Mouse (Mus musculus) liver, embryonic 11.5 days (tissue): ENCODE data around the gene Nop10. TPM values are rescaled to one million over a fixed set of nuclear protein-coding genes. Genes with fewer than 3 reads are reported as not detected.

Experiments
- ATAC-seq: fragments of 200-750 bp; cut with Nextera tagmentation; replicated peaks from 2 replicates; pipeline ENCODE4 v1.8.0; 2017; ENCODE audit warnings: moderate number of reproducible peaks, mild to moderate bottlenecking, moderate TSS enrichment, moderate library complexity; ENCODE audit not compliant: low FRiP score
- DNase-seq: peaks from one replicate; pipeline ENCODE4 v3.0.0-alpha.2; 2017; ENCODE audit warnings: low spot score
- H3K27ac ChIP-seq: fragments of 300-500 bp; sonication (generic); 2 replicates; pipeline ENCODE4 v1.5.1; 2014; ENCODE audit warnings: mild to moderate bottlenecking, low read depth, low read length, control low read depth
- H3K27me3 ChIP-seq: fragments of 300-500 bp; sonication (generic); replicated peaks from 2 replicates; pipeline ENCODE4 v1.6.1; 2014; ENCODE audit warnings: low read length, mixed read lengths; ENCODE audit not compliant: control insufficient read depth, insufficient read depth
- H3K36me3 ChIP-seq: fragments of 300-500 bp; sonication (generic); 2 replicates; pipeline ENCODE4 v1.6.1; 2014; ENCODE audit warnings: mild to moderate bottlenecking, low read length, moderate library complexity, mixed read lengths; ENCODE audit not compliant: control insufficient read depth, insufficient read depth
- H3K4me1 ChIP-seq: fragments of 300-500 bp; sonication (generic); replicated peaks from 2 replicates; pipeline ENCODE4 v1.6.1; 2014; ENCODE audit warnings: low read length, mixed read lengths; ENCODE audit not compliant: control insufficient read depth, insufficient read depth
- H3K4me2 ChIP-seq: fragments of 300-500 bp; sonication (generic); 2 replicates; pipeline ENCODE4 v1.6.1; 2014; ENCODE audit warnings: mild to moderate bottlenecking, control low read depth, moderate library complexity
- H3K4me3 ChIP-seq: fragments of 300-500 bp; sonication (generic); 2 replicates; pipeline ENCODE4 v1.5.1; 2014; ENCODE audit warnings: low read depth, low read length, control low read depth
- H3K9ac ChIP-seq: fragments of 300-500 bp; sonication (generic); 2 replicates; pipeline ENCODE4 v1.6.1; 2014; ENCODE audit warnings: low read depth, low read length, control low read depth
- H3K9me3 ChIP-seq: fragments of 300-500 bp; sonication (generic); 2 replicates; pipeline ENCODE4 v1.6.1; 2016; ENCODE audit warnings: low read length, inconsistent platforms, mixed read lengths; ENCODE audit not compliant: control insufficient read depth
- WGBS: fragments of 180-500 bp; shearing (Covaris S2); extraction: QIAGEN DNeasy Blood & Tissue Kit; methylation state at CpG from one replicate; pipeline ENCODE4 v1.1.7; 2014; 5-methylcytosine and 5-hydroxymethylcytosine counted together
- polyA plus RNA-seq: library from polyadenylated mRNA; unstranded; fragments of >200 nt; fragmentation: Nextera tagmentation; extraction: Ambion mirVana; gene quantifications from 2 replicates; pipeline ENCODE4 v1.2.1, GENCODE M21; 2014

Nop10 gene
- polyA plus RNA-seq, 1 experiment from 2014 or later: 364 TPM

DNA sequence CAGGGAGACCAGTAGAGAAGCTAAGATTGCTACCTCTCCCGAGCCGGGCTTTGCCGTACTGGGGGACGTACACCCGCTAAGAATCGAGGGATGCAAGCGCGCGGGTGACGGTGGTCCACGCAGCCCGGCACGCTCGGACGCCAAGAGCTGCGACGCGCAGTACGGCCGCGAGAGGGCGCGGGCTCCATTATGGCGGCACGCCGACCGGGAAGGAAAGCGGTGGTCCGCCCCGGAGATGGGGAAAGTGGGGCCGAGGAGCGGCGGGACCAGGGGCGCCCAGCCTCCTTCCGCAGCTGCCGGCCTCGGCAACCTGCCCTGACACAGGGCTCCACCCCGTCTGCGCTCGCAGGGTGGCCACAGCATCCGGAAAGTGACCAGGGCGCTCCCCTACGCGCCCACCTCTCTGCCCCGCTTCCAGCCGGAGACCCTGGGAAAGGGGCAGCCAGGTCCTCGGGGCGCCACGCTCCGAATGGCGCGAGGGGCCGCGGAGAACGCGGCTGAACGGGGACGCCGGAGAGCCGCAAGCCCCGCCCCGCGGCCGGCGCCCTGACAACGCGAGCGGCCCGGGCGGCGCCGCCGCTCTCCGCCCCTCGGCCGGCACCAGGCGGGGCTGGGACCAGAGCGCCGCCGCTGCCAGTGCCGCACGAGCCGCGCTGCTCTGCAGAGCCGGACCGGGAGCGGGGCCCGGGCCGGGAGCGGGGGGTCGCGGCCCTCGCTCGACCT, 22.4 kb upstream of the Nop10 start, which contains the start of gene Lpcat4:
Gene Lpcat4, plus strand, starts transcription at position 257 of the 723 bp plus-strand sequence.
- Histone ChIP-seq H3K9ac (peak within 1 kb of the TSS; percentile 86), H3K27ac (peak within 1 kb of the TSS; percentile 86), H3K9me3 (no peaks in the 10 kb centered on the region), H3K4me3 (peak within 1 kb of the TSS; percentile 74), H3K4me2 (peak within 1 kb of the TSS; percentile 98), H3K27me3 (no peaks in the 10 kb centered on the region), H3K36me3 (no peaks in the 10 kb centered on the region), H3K4me1 (no peaks in the 10 kb centered on the region; the same call in 1 of the 2 replicates)
- ATAC-seq (peak; percentile 89), DNase-seq (peak; percentile 85)
- WGBS: under 1% methylated on average over 88 of the region's 94 CpGs

DNA sequence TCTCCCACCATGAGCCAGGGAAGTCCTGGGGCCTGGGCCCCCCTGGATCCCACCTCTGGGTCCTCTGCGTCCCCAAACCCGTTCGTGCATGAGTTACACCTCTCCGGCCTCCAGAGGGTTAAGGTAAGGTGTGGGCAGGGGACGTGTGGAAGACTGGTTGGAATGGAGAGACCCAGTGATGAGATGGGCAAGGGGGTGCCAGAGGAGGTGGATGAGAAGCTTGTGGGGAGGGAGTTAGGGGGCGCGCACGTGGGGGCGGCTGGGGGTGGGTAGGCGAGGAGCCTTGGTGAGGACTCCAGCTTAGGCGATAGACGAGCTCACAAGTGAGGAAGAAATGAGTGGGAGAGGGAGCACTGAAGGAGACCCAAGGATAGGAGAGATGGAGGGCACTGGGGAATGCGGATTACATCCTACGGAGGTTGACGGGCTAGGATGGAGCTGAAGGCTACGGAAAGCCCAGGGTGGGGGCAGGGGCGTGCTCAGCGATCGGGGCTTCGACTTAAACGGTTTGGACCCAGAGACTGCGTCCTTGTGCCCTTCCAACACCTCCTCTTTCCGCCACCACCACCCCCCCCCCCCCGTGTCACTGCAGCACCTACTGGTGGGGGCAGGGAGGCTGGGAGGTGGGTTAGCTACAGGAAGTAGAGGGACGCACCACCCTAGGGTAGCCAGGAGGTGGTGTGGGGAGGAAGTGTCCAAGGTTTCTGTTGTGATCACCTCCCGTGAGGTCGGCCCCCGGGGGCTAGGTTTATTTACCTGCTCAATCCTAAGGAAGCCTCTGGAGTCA, 21.6 kb upstream of the Nop10 start:
- peak overlapping the region; percentile 86; the same call in 1 of the 2 replicates for H3K27ac ChIP-seq
- H3K36me3 ChIP-seq: no peaks in the 10 kb centered on the region

DNA sequence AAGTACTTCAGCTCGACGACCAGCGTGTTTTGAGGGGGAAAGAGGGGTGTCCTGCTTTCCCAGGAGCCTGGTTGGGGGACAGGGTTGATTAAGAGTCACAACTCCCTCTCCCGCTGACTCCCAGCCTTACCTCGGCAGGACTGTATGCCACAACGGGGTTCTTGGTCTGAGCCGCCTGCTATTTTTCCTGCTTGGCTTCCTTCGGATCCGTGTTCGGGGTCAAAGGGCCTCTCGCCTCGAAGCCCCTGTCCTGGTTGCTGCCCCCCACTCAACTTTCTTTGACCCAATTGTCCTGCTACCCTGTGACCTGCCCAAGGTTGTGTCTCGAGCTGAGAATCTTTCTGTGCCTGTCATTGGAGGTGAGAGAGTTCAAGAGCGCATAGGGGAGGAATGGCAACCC, 19.9 kb upstream of the Nop10 start:
- Histone ChIP-seq H3K9ac (no peak overlapping the region), H3K4me2 (no peak overlapping the region), H3K4me1 (no peaks in the 10 kb centered on the region; the same call in 1 of the 2 replicates), H3K27ac (no peak overlapping the region), H3K9me3 (no peaks in the 10 kb centered on the region), H3K36me3 (no peaks in the 10 kb centered on the region), H3K27me3 (no peaks in the 10 kb centered on the region), H3K4me3 (no peak overlapping the region)
- DNase-seq (no peak), ATAC-seq (no peak)
- WGBS: 84% methylated on average over 14 of the region's 14 CpGs

More for the DNA sequence above, 21.6 kb upstream of the Nop10 start:
- Histone ChIP-seq H3K9ac (peak overlapping the region; percentile 86), H3K9me3 (no peaks in the 10 kb centered on the region), H3K27me3 (no peaks in the 10 kb centered on the region), H3K4me3 (peak overlapping the region; percentile 74), H3K4me1 (no peaks in the 10 kb centered on the region; the same call in 1 of the 2 replicates), H3K4me2 (peak overlapping the region; percentile 98)
- ATAC-seq: peak; percentile 28
- WGBS: under 1% methylated on average over 27 of the region's 28 CpGs
- DNase-seq: peak; percentile 64

- no peaks in the 10 kb centered on the region for H3K9me3 ChIP-seq
- H3K36me3 ChIP-seq: no peaks in the 10 kb centered on the region
- ATAC-seq: no peak
- no peaks in the 10 kb centered on the region; the same call in 1 of the 2 replicates for H3K4me1 ChIP-seq
- H3K4me2 ChIP-seq: no peak overlapping the region
- no peaks in the 10 kb centered on the region for H3K27me3 ChIP-seq
- WGBS: 84% methylated on average over 5 of the region's 5 CpGs
- no peak overlapping the region for H3K27ac ChIP-seq
- DNase-seq: no peak
- H3K9ac ChIP-seq: no peak overlapping the region
- no peak overlapping the region for H3K4me3 ChIP-seq
Measured at GRCm38 (mm10) chr2:112245307-112245706, 16.4 kb upstream of the Nop10 start.

- no peak overlapping the region for H3K4me2 ChIP-seq
- ATAC-seq: no peak
- H3K4me1 ChIP-seq: no peaks in the 10 kb centered on the region
- DNase-seq: no peak
- H3K36me3 ChIP-seq: no peaks in the 10 kb centered on the region
- no peaks in the 10 kb centered on the region for H3K27me3 ChIP-seq
- H3K9me3 ChIP-seq: no peaks in the 10 kb centered on the region
- no peak overlapping the region for H3K9ac ChIP-seq
- no peak overlapping the region for H3K4me3 ChIP-seq
- WGBS: 91% methylated on average over 6 of the region's 6 CpGs
- no peak overlapping the region for H3K27ac ChIP-seq
Measured at GRCm38 (mm10) chr2:112246193-112246592, 15.5 kb upstream of the Nop10 start.

- no peaks in the 10 kb centered on the region for H3K9me3 ChIP-seq
- no peak for ATAC-seq
- no peak overlapping the region for H3K4me2 ChIP-seq
- no peak for DNase-seq
- 73% methylated on average over 10 of the region's 10 CpGs for WGBS
- H3K4me3 ChIP-seq: no peak overlapping the region
- H3K36me3 ChIP-seq: no peaks in the 10 kb centered on the region
- H3K27me3 ChIP-seq: no peaks in the 10 kb centered on the region
- no peak overlapping the region for H3K9ac ChIP-seq
- H3K27ac ChIP-seq: no peak overlapping the region
- H3K4me1 ChIP-seq: no peaks in the 10 kb centered on the region
Measured at GRCm38 (mm10) chr2:112247323-112247722, 14.4 kb upstream of the Nop10 start.

GRCm38 (mm10) chr2:112249780-112250453, 11.8 kb upstream of the Nop10 start:
- Histone ChIP-seq H3K27ac (no peak overlapping the region), H3K9me3 (no peaks in the 10 kb centered on the region), H3K27me3 (no peaks in the 10 kb centered on the region), H3K36me3 (no peaks in the 10 kb centered on the region), H3K9ac (no peak overlapping the region), H3K4me2 (no peak overlapping the region), H3K4me1 (no peaks in the 10 kb centered on the region), H3K4me3 (no peak overlapping the region)
- DNase-seq (no peak), ATAC-seq (no peak)
- WGBS: 89% methylated on average over 10 of the region's 10 CpGs

GRCm38 (mm10) chr2:112254675-112255515, 6.8 kb upstream of the Nop10 start:
- Histone ChIP-seq H3K36me3 (no peaks in the 10 kb centered on the region), H3K9me3 (no peaks in the 10 kb centered on the region), H3K27ac (no peak overlapping the region), H3K27me3 (no peaks in the 10 kb centered on the region), H3K4me2 (no peak overlapping the region), H3K4me1 (no peaks in the 10 kb centered on the region), H3K9ac (no peak overlapping the region), H3K4me3 (no peak overlapping the region)
- WGBS: 67% methylated on average over 7 of the region's 7 CpGs
- ATAC-seq (no peak), DNase-seq (no peak)
